Mouse (Mus musculus): Measurements from ENCODE around the gene Abcg2.

- peak; percentile 71 for TF ChIP-seq POLR2A (IDR thresholded peaks at IDR 0.05; ENCODE audit: low read depth, low read length)
- no peak for TF ChIP-seq CTCF (conservative IDR thresholded peaks at IDR 0.05 in 1 of 2, IDR thresholded peaks at IDR 0.05 in 1 of 2; ENCODE audit: low read depth in 2 of 2, low read length in 2 of 2)
- no peak for TF ChIP-seq EP300 (IDR thresholded peaks at IDR 0.05; ENCODE audit: low read length)
- no peak for TF ChIP-seq MAZ (IDR thresholded peaks at IDR 0.05; ENCODE audit: low read depth, low read length)
- no peak for TF ChIP-seq UBTF (IDR thresholded peaks at IDR 0.05; ENCODE audit: low read depth, low read length)
- no peak for TF ChIP-seq ELF1 (IDR thresholded peaks at IDR 0.05; ENCODE audit: low read depth, low read length)
- TF ChIP-seq BHLHE40 (IDR thresholded peaks at IDR 0.05; ENCODE audit: low read depth, low read length), result no peak
- TF ChIP-seq USF2 (conservative IDR thresholded peaks at IDR 0.05; ENCODE audit: low read depth, low read length), result no peak
- no peak for TF ChIP-seq CHD1 (IDR thresholded peaks at IDR 0.05; ENCODE audit: low read depth, low read length)
- no peak for TF ChIP-seq ETS1 (conservative IDR thresholded peaks at IDR 0.05; ENCODE audit: low read depth, low read length)
Observed at GRCm38 (mm10) chr6:58640333-58641018, 56.2 kb downstream of the Abcg2 start.

Measured in CH12.LX (cell line).